Mouse (Mus musculus) layer of hippocampus, adult 8-10 months (tissue): ENCODE measurements around the gene Morc4. TPM values are rescaled to one million over a fixed set of nuclear protein-coding genes. Genes with fewer than 3 reads are reported as not detected.
A peak's percentile ranks its signal among the peaks of the same experiment; 100 is the strongest.

Experiments used
- DNase-seq, 2 experiments: peaks; one replicate each; pipeline ENCODE4 v3.0.0; 2022; ENCODE audit warnings: low spot score in 2 of 2
- total RNA-seq, 4 experiments: library from RNA; stranded (reverse); gene quantifications; 2 replicates each; pipeline ENCODE4 v1.2.4; 2022

Gene Morc4
- total RNA-seq = 1 to 10 TPM; 4.2 to 7.5 (median 5.2) TPM

DNA sequence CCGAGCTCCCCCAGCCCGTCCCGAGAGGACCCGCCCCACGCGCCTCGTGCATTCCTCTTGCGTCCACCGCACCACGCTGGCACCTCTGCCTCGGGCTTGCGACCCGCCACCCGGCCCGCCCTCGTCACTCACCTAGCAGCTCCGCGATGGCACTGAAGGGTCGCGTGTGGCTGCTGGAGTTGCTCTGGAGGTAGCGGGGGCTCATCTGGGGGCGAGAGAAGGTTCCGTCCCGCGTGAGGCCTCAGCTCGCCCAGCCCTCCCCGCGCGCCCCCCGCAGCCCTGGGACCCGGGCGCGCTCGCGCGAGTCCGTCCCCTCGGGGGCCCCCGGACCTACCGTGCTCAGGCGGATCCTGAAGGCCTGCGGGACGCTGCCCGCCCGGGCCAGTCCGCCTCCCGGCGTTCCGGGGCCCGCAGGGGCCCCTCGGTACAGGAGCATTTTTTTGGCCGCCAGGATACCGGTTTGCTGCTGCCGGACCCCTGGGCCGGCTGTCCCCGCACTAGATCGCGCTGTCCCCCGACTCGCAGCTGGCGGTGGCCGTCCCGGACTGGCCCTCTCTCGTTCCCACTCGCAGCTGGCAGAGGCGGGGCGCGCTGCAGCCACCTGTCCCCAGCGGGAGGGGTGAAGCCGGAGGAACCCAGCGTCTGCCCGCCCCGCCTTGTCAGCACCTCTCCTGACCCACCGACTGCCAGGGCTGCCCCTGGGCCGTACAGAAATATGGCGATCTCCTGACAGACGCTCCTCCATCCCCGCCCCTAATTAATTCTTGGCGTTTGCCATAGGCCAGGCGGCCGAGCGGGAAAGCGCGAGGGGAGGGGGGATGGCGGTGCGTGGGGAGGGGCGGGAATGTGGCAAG is at the start of gene Morc4:
TSS of gene Morc4 (minus strand) at position 740 of the 854 bp plus-strand sequence.
- DNase-seq = peak; percentile 21

DNA sequence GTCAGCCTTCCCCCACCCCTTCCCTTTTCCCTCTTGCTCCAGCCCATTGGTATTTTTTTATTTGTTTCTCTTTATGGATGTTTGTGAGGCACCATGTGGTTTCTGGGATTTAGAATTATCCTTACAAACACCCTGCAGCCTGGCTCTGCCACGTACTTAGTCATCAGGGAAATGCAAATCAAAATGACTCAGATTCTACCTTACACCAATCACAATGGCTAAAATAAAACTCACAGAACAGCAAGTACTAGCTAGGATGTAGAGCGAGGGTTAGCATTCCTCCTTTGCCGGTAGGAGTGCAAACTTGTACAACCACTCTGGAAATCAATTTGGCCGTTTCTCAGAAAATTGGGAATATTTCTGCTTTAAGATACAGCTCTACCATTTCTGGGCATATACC is 49.1 kb upstream of the Morc4 start:
- no peak for DNase-seq

DNA sequence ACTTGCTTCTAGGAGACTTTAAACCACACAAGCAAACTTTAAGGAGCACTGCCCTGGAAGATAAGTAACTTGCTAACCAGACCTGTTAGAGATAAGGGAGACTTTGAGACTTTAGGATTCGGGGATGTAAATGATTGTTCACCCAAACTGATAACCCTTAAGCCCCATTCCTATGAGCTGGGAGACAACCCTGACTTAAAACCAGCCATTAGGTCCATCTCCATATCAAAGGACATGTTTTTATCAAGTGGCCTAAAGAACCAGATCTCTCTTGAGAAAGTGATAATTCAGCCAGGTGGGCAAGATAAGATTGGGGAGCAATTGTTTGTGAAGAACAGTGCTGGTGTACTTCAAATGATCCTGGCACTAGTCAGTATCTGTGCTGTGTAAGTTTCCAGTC is 19.9 kb upstream of the Morc4 start:
- DNase-seq = no peak

DNA sequence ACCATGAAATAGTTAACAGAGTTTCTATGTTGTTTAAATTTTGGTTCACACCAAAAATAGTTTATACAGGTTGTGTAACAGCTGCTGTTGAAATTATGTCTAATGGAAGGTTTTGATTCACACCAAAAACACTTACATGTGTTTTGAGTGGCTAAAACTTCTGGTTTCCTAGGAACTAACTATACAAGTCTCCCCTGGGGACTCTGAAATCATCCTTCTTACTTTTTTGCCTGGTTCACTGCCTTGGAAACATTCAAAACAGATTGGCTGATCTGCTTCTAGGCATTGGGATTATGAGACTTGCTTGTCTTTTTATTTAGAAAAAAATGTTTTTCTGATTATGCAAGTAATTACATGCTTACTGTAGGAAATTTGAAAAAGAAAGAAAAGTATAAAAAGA is 11.7 kb upstream of the Morc4 start:
- DNase-seq = no peak

DNA sequence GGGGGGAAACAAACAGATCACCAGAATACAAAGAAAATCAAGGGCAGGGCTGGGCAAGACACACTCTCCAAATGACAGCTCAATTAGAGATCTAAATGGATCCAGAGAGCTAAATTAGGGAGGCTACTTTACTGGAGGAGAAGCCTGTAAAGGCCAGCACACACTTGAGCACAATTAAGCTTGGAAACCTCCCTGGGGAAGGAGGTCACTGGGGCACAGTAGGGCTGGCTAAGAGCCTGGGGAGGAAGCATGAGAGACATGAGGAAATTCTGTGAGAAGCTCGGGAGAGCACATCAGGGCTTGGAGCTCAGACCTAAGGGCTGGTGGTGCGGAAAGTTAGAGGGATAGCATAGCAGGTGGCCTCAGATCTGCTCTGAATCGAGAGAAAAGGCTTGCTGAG is 6.5 kb upstream of the Morc4 start:
- no peak for DNase-seq

DNA sequence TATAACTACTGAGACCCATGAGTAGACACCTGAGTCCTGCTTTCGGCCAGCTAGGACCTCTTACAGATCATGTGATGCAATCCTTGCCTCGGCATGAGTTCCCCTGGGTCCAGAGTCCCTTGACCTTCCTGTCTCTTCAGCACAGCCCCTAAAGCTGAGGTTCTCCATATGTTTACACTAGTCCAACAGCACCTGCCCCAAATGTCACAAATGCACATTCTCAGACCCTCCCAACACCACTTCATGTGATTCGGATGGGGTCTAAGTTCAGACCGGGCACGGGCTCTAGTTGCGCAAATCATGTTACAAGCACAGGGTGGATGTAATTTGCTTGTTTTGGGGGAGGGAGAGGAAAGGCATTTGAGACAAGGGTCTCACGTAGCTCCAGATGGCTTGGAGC is 5.6 kb upstream of the Morc4 start:
- no peak for DNase-seq

DNA sequence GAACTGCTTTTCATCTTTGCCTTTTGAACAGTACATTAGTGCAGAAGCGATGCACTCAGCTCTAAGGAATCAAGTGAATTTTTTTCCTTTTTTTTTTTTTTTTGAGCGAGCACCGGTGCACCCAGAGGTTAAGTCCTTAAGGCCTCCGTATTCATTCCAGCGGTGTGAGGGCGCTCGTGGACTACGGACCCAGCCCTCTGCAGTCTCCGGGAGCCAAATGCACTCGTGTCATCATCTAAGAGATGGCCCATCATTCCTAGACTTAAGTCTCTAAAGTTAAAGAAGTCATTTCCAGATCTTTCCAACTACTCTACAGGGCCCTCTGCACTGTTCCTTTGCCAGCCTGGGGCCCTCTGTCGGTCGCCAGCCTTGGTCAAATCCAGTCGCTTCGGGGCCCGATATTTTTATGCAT is 1.2 kb downstream of the Morc4 start:
- no peak for DNase-seq

DNA sequence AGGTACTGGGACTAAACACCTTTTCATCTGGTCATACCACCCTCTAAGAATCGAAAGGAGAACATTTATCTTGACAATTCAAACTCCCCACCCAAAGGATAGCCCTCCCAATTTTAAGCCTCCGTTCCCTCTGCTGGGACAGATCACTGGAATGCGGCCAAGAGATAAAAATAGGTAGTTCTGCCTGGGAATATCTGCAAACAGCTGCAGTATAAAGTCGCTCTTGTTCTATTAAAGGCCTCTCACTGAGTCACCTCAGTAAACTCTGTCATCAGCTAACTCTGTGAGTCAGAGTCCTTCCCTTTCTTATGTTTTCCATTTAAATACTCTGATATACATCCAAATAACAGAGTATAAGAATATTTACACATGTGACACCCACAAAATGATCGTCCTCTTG is 12.1 kb downstream of the Morc4 start:
- DNase-seq = no peak

DNA sequence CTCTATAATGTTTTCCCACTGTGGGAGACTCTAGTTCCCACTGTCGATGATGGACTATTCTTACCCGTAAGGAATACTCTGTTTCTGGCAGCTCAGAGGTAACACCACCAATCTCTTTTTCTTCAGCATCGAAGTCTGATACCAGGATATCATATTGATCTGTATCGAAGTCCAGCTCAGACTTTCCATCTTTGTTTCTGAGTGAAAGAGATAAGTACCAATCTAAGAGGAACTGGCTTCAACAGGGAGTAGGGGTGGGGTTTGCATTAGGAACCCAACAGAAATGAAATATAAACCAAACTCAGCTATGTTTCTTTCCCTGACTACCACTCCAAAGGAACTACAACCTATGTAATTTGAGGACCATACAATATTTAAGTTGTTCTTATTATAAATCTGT is 16.7 kb downstream of the Morc4 start:
- no peak for DNase-seq

DNA sequence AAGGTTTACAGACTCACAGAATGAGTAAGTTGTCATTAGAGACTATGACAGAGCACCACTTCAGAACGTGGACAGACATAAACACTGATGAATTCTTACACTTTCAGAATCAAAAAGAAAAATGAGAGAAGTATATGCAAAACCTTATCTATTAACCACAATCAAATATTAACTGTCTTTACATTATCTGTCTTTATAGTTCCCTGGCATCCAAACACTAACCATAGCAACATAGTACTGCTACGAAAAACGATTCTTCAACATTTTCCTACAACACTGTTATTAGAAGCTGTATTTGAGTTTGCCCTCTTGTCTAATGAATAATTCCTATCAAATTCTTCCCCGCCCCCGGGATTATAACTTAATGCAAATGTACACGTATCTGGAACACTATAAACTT is 30.4 kb downstream of the Morc4 start:
- DNase-seq = no peak

DNA sequence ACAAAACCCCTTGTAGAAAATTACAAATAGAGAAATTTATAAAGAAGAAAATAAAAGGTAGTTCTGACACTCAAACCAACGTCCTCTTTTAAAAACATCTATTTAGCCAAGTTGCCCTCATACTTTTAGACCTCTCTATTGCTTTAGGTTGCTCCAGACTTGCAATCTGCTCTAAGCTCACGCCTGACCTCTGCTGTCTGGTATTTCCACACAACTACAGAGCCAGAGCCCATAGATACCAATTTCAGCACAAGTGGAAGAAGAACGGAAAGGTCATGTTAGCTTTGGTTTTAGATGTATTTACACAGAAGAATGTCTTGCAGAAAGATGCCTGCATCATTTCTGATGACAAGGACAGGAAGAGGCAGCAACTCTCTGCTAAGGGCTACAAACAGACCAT is 32.4 kb downstream of the Morc4 start:
- DNase-seq = no peak

DNA sequence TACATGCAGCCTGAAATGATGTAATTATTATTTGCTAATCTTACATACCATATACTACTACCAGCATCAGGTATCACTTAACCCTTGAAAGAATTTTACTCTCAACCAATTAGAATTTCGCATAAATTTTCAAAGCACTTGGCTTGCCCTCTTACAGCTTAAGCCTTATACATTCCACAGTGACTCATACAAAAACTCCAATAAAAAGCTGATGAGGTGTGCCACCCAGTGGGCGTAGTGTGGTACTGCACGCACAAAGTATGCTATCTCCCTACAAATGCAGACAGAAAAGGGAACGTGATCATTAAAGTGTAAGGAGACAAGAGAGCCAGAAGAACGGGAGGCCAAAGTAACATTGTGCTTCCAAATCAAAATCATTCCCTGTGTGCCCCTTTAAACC is 39.0 kb downstream of the Morc4 start:
- DNase-seq = peak; percentile 6 to 25

DNA sequence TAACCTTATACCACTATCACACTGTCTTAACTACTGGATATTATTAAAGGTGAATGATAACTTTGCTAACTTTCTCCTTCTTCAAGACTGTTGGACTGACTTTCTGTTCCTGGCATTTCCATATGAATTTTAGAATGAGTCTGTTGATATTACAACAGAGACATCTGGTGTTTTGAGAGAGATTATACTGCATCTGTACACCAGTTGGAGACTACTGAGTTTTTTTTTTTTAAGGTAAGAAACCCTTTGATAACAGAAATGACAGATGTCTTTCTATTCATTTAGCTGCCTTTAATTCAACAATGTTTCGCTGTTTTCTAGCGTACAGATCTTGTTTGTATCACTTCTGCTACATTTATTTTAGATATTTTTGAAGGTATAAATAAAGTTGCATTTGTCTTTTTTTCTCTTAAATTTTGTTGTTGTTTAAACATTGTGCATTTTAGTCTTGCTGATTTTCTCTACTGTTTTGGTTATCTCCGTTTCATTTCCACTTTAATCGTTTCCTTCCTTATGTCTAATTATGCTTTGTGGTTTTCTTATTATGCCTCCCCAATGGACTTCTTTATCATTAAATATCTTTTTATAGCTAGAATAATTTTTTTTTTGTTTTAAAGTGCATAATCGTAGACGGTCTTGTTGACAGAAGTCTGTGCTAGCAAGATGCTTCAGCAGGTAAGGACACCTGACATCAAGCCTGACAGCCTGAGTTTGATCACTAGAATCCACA is 42.9 kb downstream of the Morc4 start:
- no peak for DNase-seq

DNA sequence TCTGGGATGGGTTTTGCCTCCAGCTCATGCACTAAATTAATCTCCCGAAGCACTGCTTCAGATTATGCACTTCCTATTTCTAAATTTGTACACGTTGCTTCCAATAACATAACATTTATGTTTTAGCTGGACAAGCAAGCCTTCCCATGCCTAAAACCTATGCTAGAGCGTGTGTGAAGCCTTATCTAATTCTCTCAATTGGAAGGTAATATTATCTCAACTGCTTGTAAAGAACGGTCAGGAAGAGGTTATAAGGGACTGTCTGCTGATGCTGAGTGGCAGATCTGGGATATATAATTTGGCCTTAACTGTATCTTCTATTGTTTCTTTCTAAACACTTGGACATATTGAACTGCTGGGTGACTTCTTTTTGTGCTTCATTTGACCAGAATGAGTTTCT is 44.6 kb downstream of the Morc4 start:
- DNase-seq = no peak

DNA sequence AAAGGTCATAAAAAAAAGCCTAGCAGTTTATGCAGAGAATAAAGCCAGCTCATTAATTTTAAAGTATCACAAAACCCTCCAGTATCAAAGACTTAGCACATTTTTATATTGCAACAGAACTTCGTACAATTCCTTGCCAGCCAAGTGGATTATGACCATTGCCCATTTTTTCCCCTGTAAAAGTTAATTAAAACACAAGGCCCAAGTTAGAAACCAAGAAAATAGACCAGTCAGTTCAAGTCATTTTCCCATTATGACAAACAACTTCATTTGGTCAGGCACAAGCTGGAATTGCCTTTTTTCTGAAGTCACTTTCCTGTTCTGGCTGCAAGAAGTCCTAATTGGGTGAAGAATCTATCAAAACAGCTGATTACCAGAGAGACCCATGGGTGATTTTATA is 46.1 kb downstream of the Morc4 start:
- DNase-seq = no peak

DNA sequence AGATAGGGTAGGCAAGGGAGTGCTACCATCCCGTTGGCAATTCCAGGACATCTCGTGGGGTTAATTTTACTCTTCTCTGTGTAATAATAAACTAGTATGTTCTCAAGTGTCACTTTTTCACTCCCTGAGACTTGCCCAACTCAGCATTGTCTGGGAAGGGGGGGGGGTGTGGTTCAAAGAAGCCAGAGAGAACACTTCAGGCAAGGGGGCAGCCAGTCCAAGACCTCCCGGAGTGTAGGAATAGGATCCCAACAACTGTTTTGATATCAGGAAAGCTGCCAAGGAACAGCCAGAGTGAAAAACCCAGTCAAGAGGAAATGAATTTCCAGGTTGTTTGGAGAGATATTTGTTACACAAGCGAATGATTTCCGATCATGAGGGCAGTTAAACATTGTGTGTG is 56.3 kb downstream of the Morc4 start:
- DNase-seq = no peak

DNA sequence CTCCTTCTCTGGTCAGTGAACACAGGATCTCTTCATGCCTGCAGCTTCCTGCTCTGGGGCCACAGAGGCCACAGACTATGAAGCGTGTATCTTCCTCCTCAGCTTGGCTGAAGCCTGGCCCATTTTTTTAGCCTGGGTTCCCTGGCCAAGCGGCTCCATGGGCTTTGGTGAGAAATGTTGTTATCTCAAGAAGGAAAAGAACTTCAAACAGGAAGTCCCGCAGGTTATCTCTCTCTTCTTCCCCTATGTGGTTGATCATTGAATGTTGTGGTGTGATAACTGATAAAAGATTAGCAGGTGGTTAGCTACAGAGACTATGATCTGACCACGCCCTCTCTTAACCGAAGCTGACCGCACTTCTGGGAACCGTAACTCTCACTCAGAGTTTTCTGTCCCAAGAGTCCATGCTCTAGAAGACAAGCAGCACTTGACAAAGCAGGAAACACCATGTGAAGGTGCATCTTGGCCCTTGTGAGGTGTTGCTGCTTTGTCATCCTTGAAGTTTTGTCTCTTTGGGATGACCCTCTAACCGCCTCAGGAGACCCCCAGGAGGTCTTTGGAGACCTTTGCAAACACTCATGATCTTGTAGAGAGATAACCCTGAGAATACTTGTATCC is 57.4 kb downstream of the Morc4 start:
- DNase-seq = no peak

DNA sequence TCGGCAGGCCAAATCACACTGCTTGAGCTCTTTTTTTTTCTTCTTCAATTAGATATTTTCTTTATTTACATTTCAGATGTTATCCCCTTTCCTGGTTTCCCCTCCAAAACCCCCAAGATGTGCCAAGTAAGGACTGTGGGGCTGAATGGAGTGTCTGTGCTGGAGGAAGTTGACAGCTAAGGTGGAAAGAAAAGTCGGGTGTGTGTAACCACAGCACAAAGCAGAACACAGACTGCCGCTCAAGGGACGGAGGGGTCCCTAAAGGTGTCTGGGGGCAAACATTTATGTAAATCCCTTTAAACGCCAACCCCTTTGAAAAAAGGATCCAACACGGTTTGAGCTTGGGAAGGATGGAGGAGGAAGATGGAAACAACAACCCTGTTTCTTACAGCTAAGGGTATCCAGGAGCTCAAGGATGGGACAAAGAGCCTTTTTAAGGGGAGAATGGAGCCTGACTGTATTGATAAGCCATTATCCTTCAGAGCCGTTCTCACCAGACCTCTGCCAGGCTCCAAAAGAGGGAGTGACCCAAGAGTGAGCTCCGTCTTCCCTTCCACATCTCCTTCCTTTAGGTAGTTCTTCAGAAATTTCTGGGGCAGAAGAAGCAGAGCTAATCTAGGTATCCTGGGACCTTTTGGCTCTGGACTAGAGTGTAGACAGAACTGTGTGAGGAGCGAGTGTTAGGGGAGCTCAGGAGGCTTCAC is 58.0 kb downstream of the Morc4 start:
- no peak for DNase-seq

DNA sequence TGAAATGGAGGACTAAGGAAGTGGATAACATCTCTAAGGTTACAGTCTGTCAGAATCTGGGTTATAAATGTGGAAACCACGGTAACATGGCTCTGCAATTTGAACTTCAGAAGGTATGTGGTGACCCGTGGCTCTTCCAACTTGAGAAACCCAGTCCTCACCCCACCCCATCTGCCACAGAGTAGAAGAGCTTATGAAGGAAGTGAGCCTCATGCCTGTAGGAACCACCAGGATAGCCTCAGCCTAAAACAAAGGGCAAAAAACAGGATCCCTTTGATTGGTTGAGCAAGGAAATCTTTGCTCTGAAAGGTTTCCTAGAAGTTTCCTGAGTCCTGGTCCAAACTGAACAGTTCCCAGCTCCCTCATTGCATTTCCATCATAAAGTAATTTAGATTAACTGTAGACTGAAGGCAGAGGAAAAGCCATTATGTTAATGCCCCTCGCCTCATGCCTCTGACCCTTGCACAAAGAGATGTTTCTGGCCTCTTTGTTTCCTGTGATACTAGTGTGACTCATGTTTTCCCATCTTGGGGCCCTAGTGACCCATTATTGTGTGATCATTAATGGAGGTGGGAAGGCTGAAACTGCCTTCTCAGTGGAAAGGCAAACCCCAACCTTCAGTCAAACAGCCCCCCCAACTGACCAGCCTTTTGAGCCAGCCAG is 58.7 kb downstream of the Morc4 start:
- no peak for DNase-seq

DNA sequence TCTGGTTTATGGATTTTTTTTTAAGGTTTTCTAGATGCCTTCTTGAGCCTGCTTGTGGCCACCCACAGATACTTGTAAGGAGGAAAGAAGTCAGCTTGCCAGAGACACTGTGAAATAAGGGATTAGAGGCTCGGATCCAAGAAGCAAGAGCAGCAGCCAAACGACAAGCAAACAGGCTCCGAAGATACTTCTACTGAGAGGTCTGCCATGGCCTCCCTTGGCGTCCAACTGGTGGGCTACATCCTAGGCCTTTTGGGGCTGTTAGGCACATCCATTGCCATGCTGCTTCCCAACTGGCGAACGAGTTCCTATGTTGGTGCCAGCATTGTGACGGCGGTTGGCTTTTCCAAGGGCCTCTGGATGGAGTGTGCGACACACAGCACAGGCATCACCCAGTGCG is 63.0 kb downstream of the Morc4 start:
- DNase-seq = no peak

DNA sequence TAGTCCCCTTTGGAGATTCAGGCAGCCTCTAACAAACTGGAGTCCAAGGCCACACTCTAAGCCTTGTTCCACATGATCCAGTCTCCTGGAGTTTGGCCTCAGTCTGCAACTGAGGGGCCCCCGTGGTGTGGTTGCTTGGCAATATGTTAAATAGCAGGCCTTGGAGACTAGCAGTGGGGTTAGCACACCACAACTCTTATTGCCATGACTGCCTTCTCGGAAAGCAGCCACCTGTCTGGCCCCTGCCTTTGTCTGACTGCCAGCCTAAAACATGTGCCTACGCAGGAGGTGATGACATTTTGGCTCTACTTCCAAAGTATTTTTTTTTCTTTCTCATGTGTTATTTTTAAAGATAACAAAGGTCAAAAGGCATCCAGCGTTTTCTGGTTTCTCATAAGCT is 63.4 kb downstream of the Morc4 start:
- DNase-seq = peak in 1 of 2 experiments; percentile 9
